36 mouse cellular contexts compared by ENCODE assay signal in the genomic region with DNA sequence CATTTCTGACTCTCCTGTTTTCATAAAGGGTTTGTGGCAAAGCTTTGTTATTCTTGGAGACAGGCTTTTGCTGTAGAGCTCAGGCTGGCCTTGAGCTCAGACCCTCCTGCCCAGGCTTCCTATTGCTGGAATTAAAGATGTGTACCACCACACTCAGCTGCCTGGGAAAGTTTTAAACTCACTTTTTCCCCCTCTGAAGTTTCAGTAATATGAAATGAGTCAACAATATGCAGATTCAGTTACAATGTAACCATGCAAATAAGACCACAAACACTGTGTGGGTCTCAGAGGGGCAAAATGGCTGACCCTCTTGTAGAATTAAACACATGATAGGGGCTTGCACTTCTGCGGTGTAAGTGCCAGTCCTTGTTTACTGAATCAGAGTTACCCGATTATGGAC. TPM values are rescaled to one million over a fixed set of nuclear protein-coding genes. Genes with fewer than 3 reads are reported as not detected.
DNase-seq lines count a peak whose midpoint lies in the region; ATAC-seq and TF ChIP-seq lines count a peak whose summit lies in the region.
"Had no signal": no experiment of that assay in that cellular context is flagged by ENCODE, and none has a peak within 500 bp of the region (broad histone marks: within the 10 kb centered on the region; RNA-seq: fewer than 3 reads in every experiment).

No protein-coding gene starts in this region.

- no peak for TF ChIP-seq EP300 in liver, postnatal 0 days (IDR thresholded peaks at IDR 0.05; ENCODE audit: low read depth)

- no peak for ATAC-seq in liver, embryonic 12.5 days
- no peak for ATAC-seq in liver, postnatal 0 days
- ATAC-seq in stomach, embryonic 14.5 days (ENCODE audit: insufficient number of reproducible peaks, insufficient read depth, low FRiP score, low read depth) = no peak
- ATAC-seq: forebrain, embryonic 14.5 days; hindbrain, postnatal 0 days; midbrain, embryonic 13.5 days; Patski had no signal

- no peaks in the 10 kb centered on the region for H3K9me3 ChIP-seq in liver, embryonic 12.5 days (replicated peaks)
- H3K9me3 ChIP-seq in liver, postnatal 0 days (ENCODE audit: low read length) = no peaks in the 10 kb centered on the region
- H3K9me3 ChIP-seq in stomach, embryonic 14.5 days (ENCODE audit: control insufficient read depth, low read depth, low read length) = no peaks in the 10 kb centered on the region
- H3K9me3 ChIP-seq: embryonic facial prominence, embryonic 12.5 days; G1E; hindbrain, embryonic 12.5 days; limb, embryonic 10.5 days; limb, embryonic 15.5 days; midbrain, embryonic 13.5 days; neural tube, embryonic 15.5 days had no signal

- WGBS in liver, embryonic 12.5 days (ENCODE audit: insufficient replicate concordance) = 60% methylated on average over 2 of the region's 2 CpGs
- 66% methylated on average over 2 of the region's 2 CpGs for WGBS in liver, postnatal 0 days (ENCODE audit: insufficient replicate concordance)
- 51% methylated on average over 2 of the region's 2 CpGs for WGBS in stomach, embryonic 14.5 days

- TF ChIP-seq CTCF in liver, postnatal 0 days (IDR thresholded peaks at IDR 0.05; ENCODE audit: low read depth) = no peak

- peak overlapping the region; percentile 34; the same call in 1 of the 2 replicates for H3K4me2 ChIP-seq in liver, embryonic 12.5 days
- H3K4me2 ChIP-seq in liver, postnatal 0 days (ENCODE audit: low read depth, low read length) = no peak overlapping the region
- no peak overlapping the region for H3K4me2 ChIP-seq in stomach, embryonic 14.5 days (replicated peaks; ENCODE audit: low read depth, low read length)
- H3K4me2 ChIP-seq: embryonic facial prominence, embryonic 12.5 days; hindbrain, embryonic 12.5 days; limb, embryonic 15.5 days; midbrain, embryonic 13.5 days; neural tube, embryonic 15.5 days had no signal

- intact Hi-C loops in heart, postnatal 10 days (cut with DNase I) = no loop called here

- H3K27me3 ChIP-seq in liver, embryonic 12.5 days (replicated peaks) = no peaks in the 10 kb centered on the region
- no peaks in the 10 kb centered on the region for H3K27me3 ChIP-seq in liver, postnatal 0 days (ENCODE audit: insufficient read depth, low read length)
- H3K27me3 ChIP-seq in stomach, embryonic 14.5 days (ENCODE audit: control insufficient read depth, insufficient read depth, low read length) = no peaks in the 10 kb centered on the region
- H3K27me3 ChIP-seq: embryonic facial prominence, embryonic 12.5 days; hindbrain, embryonic 12.5 days; limb, embryonic 15.5 days; midbrain, embryonic 13.5 days; neural tube, embryonic 15.5 days; Patski had no signal

- H3K27ac ChIP-seq in liver, embryonic 12.5 days = peak overlapping the region; percentile 71
- no peak overlapping the region for H3K27ac ChIP-seq in liver, postnatal 0 days (ENCODE audit: low read depth)
- H3K27ac ChIP-seq in stomach, embryonic 14.5 days (ENCODE audit: low read length) = 0 out of 2 replicates have a peak overlapping the region, but pooled peaks have one; percentile 24
- H3K27ac ChIP-seq: embryonic facial prominence, embryonic 12.5 days; gastrocnemius, adult 2 months; hindbrain, embryonic 12.5 days; hindbrain, postnatal 0 days; limb, embryonic 10.5 days; limb, embryonic 15.5 days; macrophage; midbrain, embryonic 13.5 days; neural tube, embryonic 15.5 days had no signal

- 0 out of 2 replicates have a peak overlapping the region, but pooled peaks have one; percentile 31 for H3K9ac ChIP-seq in liver, embryonic 12.5 days
- no peak overlapping the region for H3K9ac ChIP-seq in liver, postnatal 0 days (replicated peaks)
- H3K9ac ChIP-seq in stomach, embryonic 14.5 days (replicated peaks; ENCODE audit: low read depth, low read length) = no peak overlapping the region
- H3K9ac ChIP-seq: embryonic facial prominence, embryonic 12.5 days; hindbrain, embryonic 12.5 days; limb, embryonic 15.5 days; midbrain, embryonic 13.5 days; neural tube, embryonic 15.5 days had no signal

- H3K36me3 ChIP-seq in liver, embryonic 12.5 days = 0 out of 2 replicates have a peak, but pooled peaks cover 4% of the 10 kb centered on the region
- no peaks in the 10 kb centered on the region for H3K36me3 ChIP-seq in liver, postnatal 0 days (replicated peaks; ENCODE audit: insufficient read depth, low read length)
- no peaks in the 10 kb centered on the region for H3K36me3 ChIP-seq in stomach, embryonic 14.5 days (ENCODE audit: control insufficient read depth, insufficient read depth, low read length)
- H3K36me3 ChIP-seq: embryonic facial prominence, embryonic 12.5 days; hindbrain, embryonic 12.5 days; limb, embryonic 15.5 days; midbrain, embryonic 13.5 days; neural tube, embryonic 15.5 days had no signal

- H3K4me3 ChIP-seq in liver, embryonic 12.5 days = no peak overlapping the region
- no peak overlapping the region for H3K4me3 ChIP-seq in liver, postnatal 0 days (ENCODE audit: low read depth, low read length)
- no peak overlapping the region for H3K4me3 ChIP-seq in stomach, embryonic 14.5 days (ENCODE audit: low read depth, low read length)
- H3K4me3 ChIP-seq: embryonic facial prominence, embryonic 12.5 days; gastrocnemius, adult 2 months; hindbrain, embryonic 12.5 days; limb, embryonic 10.5 days; limb, embryonic 15.5 days; midbrain, embryonic 13.5 days; neural tube, embryonic 15.5 days had no signal

- DNase-seq in heart, adult 11 months = peak; percentile 59
- DNase-seq in heart, postnatal 10 days = no peak
- DNase-seq in liver, postnatal 0 days = no peak
- DNase-seq in thymus, postnatal 36 days = no peak
- no peak for DNase-seq in kidney, adult 8-10 months
- no peak for DNase-seq in spleen, postnatal 14 days (ENCODE audit: low spot score in 2 of 2)
- DNase-seq: adrenal gland, postnatal 14 days; cerebellum, adult 11 months; cerebellum, adult 9-10 months; cerebellum, postnatal 36 days; embryo, embryonic 11 days; gastrocnemius, adult 2 months; heart, postnatal 36 days; kidney, adult 11 months; kidney, postnatal 14 days; layer of hippocampus, adult 9-11 months; lung, adult 2 months; lung, postnatal 10 days; right cerebral cortex, postnatal 25 days; spleen, adult 18-20 months; thymus, postnatal 14 days had no signal

- H3K4me1 ChIP-seq in liver, embryonic 12.5 days = peaks cover 39% of the 10 kb centered on the region
- H3K4me1 ChIP-seq in liver, postnatal 0 days (ENCODE audit: insufficient read depth) = peaks cover 14% of the 10 kb centered on the region; the same call in 1 of the 2 replicates
- H3K4me1 ChIP-seq in stomach, embryonic 14.5 days (ENCODE audit: control insufficient read depth, insufficient read depth, low read length) = no peaks in the 10 kb centered on the region
- H3K4me1 ChIP-seq: embryonic facial prominence, embryonic 12.5 days; hindbrain, embryonic 12.5 days; limb, embryonic 10.5 days; limb, embryonic 15.5 days; midbrain, embryonic 13.5 days; neural tube, embryonic 15.5 days had no signal

RNA-seq across cellular contexts. Expression of a gene that starts 18.8 kb away (rescaled TPM):
- total RNA-seq in heart, postnatal 10 days (2021) = 100 to 1,000 TPM; 544 to 567 TPM
- 194 and 198 TPM in 2 replicates for polyA plus RNA-seq in liver, embryonic 12.5 days (2016; fragmentation: Nextera tagmentation; extraction: Ambion mirVana)
- polyA plus RNA-seq in liver, postnatal 0 days (2015; fragmentation: Nextera tagmentation; extraction: Ambion mirVana) = 128 and 129 TPM in 2 replicates
- 271 and 278 TPM in 2 replicates for polyA plus RNA-seq in stomach, embryonic 14.5 days (2014; fragmentation: Nextera tagmentation; extraction: Ambion mirVana)

RNA-seq across cellular contexts. Expression of a gene that starts 42.6 kb away (rescaled TPM):
- total RNA-seq in heart, postnatal 10 days (2021) = 10 to 100 TPM in 1 of 2 experiments, 1 to 10 TPM in 1; 8.8 to 10.3 TPM
- 35.7 and 41.3 TPM in 2 replicates for polyA plus RNA-seq in liver, embryonic 12.5 days (2016; fragmentation: Nextera tagmentation; extraction: Ambion mirVana)
- 14.2 TPM in 2 replicates for polyA plus RNA-seq in liver, postnatal 0 days (2015; fragmentation: Nextera tagmentation; extraction: Ambion mirVana)
- polyA plus RNA-seq in stomach, embryonic 14.5 days (2014; fragmentation: Nextera tagmentation; extraction: Ambion mirVana) = 25.8 and 29.8 TPM in 2 replicates

RNA-seq across cellular contexts. Expression of a gene that starts 55.2 kb away (rescaled TPM):
- total RNA-seq in heart, postnatal 10 days (2021) = under 1 TPM in 1 of 2 experiments, not detected in 1; 0.60 TPM
- not detected in 2 replicates for polyA plus RNA-seq in liver, embryonic 12.5 days (2016; fragmentation: Nextera tagmentation; extraction: Ambion mirVana)
- 0.24 TPM in 1 of 2 replicates, not detected in the other for polyA plus RNA-seq in liver, postnatal 0 days (2015; fragmentation: Nextera tagmentation; extraction: Ambion mirVana)
- polyA plus RNA-seq in stomach, embryonic 14.5 days (2014; fragmentation: Nextera tagmentation; extraction: Ambion mirVana) = not detected in 2 replicates
- total RNA-seq: adrenal gland, postnatal 14 days; hindbrain, postnatal 0 days; megakaryocyte-erythroid progenitor cell, adult 5-6 weeks had no signal
- polyA plus RNA-seq: embryonic facial prominence, embryonic 12.5 days; forebrain, embryonic 14.5 days; G1E; heart, embryonic 14.5 days; limb, embryonic 10.5 days; midbrain, embryonic 13.5 days had no signal

RNA-seq across cellular contexts. Expression of a gene that starts 55.9 kb away (rescaled TPM):
- total RNA-seq in heart, postnatal 10 days (2021) = 10 to 100 TPM; 27.2 to 30.5 TPM
- 4.1 and 5.3 TPM in 2 replicates for polyA plus RNA-seq in liver, embryonic 12.5 days (2016; fragmentation: Nextera tagmentation; extraction: Ambion mirVana)
- 3.8 and 4.1 TPM in 2 replicates for polyA plus RNA-seq in liver, postnatal 0 days (2015; fragmentation: Nextera tagmentation; extraction: Ambion mirVana)
- 13.8 and 15.0 TPM in 2 replicates for polyA plus RNA-seq in stomach, embryonic 14.5 days (2014; fragmentation: Nextera tagmentation; extraction: Ambion mirVana)
